13 mouse cellular contexts compared by ENCODE assay signal in genomic region chr10:39506353-39506752, GRCm38 (mm10).
A peak's percentile ranks its signal among the peaks of the same experiment; 100 is the strongest.
DNase-seq lines count a peak whose midpoint lies in the region; ATAC-seq and TF ChIP-seq lines count a peak whose summit lies in the region.
"Had no signal": no experiment of that assay in that cellular context is flagged by ENCODE, and none has a peak within 500 bp of the region (broad histone marks: within the 10 kb centered on the region; RNA-seq: fewer than 3 reads in every experiment).

No protein-coding gene starts in this region.

- 0 out of 2 replicates have a peak overlapping the region, but pooled peaks have one; percentile 29 for H3K27ac ChIP-seq in midbrain, embryonic 10.5 days (replicated peaks)
- H3K27ac ChIP-seq in midbrain, embryonic 11.5 days (ENCODE audit: low read depth, low read length), result no peak overlapping the region
- peak overlapping the region; percentile 11; the same call in 1 of the 2 replicates for H3K27ac ChIP-seq in hindbrain, postnatal 0 days
- H3K27ac ChIP-seq: embryonic facial prominence, embryonic 13.5 days; heart, embryonic 15.5 days; liver, embryonic 14.5 days; stomach, embryonic 15.5 days had no signal

- no peaks in the 10 kb centered on the region for H3K27me3 ChIP-seq in midbrain, embryonic 10.5 days (ENCODE audit: low read depth, poor library complexity, severe bottlenecking)
- H3K27me3 ChIP-seq in midbrain, embryonic 11.5 days (ENCODE audit: control insufficient read depth, insufficient read depth, low read length), result no peaks in the 10 kb centered on the region
- H3K27me3 ChIP-seq in hindbrain, postnatal 0 days (ENCODE audit: insufficient read depth, low read length), result no peaks in the 10 kb centered on the region
- H3K27me3 ChIP-seq: embryonic facial prominence, embryonic 13.5 days; heart, embryonic 15.5 days; stomach, embryonic 15.5 days had no signal

- H3K4me3 ChIP-seq in midbrain, embryonic 10.5 days, result no peak overlapping the region
- H3K4me3 ChIP-seq in midbrain, embryonic 11.5 days (ENCODE audit: low read depth, low read length), result no peak overlapping the region
- H3K4me3 ChIP-seq in hindbrain, postnatal 0 days (ENCODE audit: low read length), result no peak overlapping the region
- H3K4me3 ChIP-seq: embryonic facial prominence, embryonic 13.5 days; heart, embryonic 15.5 days; stomach, embryonic 15.5 days had no signal

- H3K4me2 ChIP-seq in midbrain, embryonic 11.5 days, result no peak overlapping the region
- no peak overlapping the region for H3K4me2 ChIP-seq in hindbrain, postnatal 0 days (ENCODE audit: low read depth, low read length)
- H3K4me2 ChIP-seq: embryonic facial prominence, embryonic 13.5 days; heart, embryonic 15.5 days; stomach, embryonic 15.5 days had no signal

- peak; percentile 13 for DNase-seq in gastrocnemius, adult 18-20 months (ENCODE audit: low spot score)
- DNase-seq in gastrocnemius, postnatal 10 days, result no peak
- no peak for DNase-seq in midbrain, embryonic 10.5 days (ENCODE audit: low spot score)
- DNase-seq in midbrain, embryonic 11.5 days (ENCODE audit: low spot score, missing footprints), result no peak
- peak; percentile 35 for DNase-seq in hindbrain, postnatal 0 days (ENCODE audit: low spot score)
- no peak for DNase-seq in layer of hippocampus, adult 11-12 months (ENCODE audit: low spot score)
- DNase-seq: right cerebral cortex, postnatal 25 days had no signal

- no peaks in the 10 kb centered on the region for H3K9me3 ChIP-seq in midbrain, embryonic 10.5 days (replicated peaks)
- H3K9me3 ChIP-seq in midbrain, embryonic 11.5 days (ENCODE audit: control insufficient read depth, low read length), result no peaks in the 10 kb centered on the region
- H3K9me3 ChIP-seq in hindbrain, postnatal 0 days (ENCODE audit: low read length), result no peaks in the 10 kb centered on the region
- H3K9me3 ChIP-seq: embryonic facial prominence, embryonic 13.5 days; heart, embryonic 15.5 days; stomach, embryonic 15.5 days had no signal

- H3K4me1 ChIP-seq in midbrain, embryonic 10.5 days, result peaks cover 54% of the 10 kb centered on the region
- peaks cover 21% of the 10 kb centered on the region for H3K4me1 ChIP-seq in midbrain, embryonic 11.5 days (ENCODE audit: control insufficient read depth, insufficient read depth, low read length)
- peaks cover 50% of the 10 kb centered on the region for H3K4me1 ChIP-seq in hindbrain, postnatal 0 days (ENCODE audit: insufficient read depth, low read length)

- no peak for ATAC-seq in midbrain, embryonic 11.5 days (ENCODE audit: low FRiP score)
- peak; percentile 24 for ATAC-seq in hindbrain, postnatal 0 days
- no peak for ATAC-seq in megakaryocyte progenitor cell, adult 5-6 weeks (replicated peaks; ENCODE audit: poor library complexity)
- ATAC-seq: intestine, postnatal 0 days had no signal

- no peaks in the 10 kb centered on the region for H3K36me3 ChIP-seq in midbrain, embryonic 10.5 days
- no peaks in the 10 kb centered on the region for H3K36me3 ChIP-seq in midbrain, embryonic 11.5 days (ENCODE audit: control insufficient read depth, insufficient read depth, low read length)
- no peaks in the 10 kb centered on the region for H3K36me3 ChIP-seq in hindbrain, postnatal 0 days (ENCODE audit: insufficient read depth, low read length)
- H3K36me3 ChIP-seq: embryonic facial prominence, embryonic 13.5 days; heart, embryonic 15.5 days; stomach, embryonic 15.5 days had no signal

- H3K9ac ChIP-seq in midbrain, embryonic 11.5 days (ENCODE audit: low read length), result no peak overlapping the region
- H3K9ac ChIP-seq in hindbrain, postnatal 0 days (replicated peaks; ENCODE audit: low read length), result no peak overlapping the region
- H3K9ac ChIP-seq: embryonic facial prominence, embryonic 13.5 days; heart, embryonic 15.5 days; liver, embryonic 14.5 days; stomach, embryonic 15.5 days had no signal

- WGBS in midbrain, embryonic 10.5 days, result 90% methylated on average over 12 of the region's 12 CpGs
- WGBS in midbrain, embryonic 11.5 days, result 77% methylated on average over 12 of the region's 12 CpGs
- 41% methylated on average over 12 of the region's 12 CpGs for WGBS in hindbrain, postnatal 0 days

- no peak for TF ChIP-seq CTCF in hindbrain, postnatal 0 days (IDR thresholded peaks at IDR 0.05; ENCODE audit: low read depth)

Comparison
In these comparisons a context has a peak if more than half of its experiments do, and no peak if none do; other contexts are left out.
1. DNase-seq: peak in gastrocnemius, adult 18-20 months (single experiment) and hindbrain, postnatal 0 days (single experiment); none in gastrocnemius, postnatal 10 days (single experiment), midbrain, embryonic 10.5 days (single experiment), midbrain, embryonic 11.5 days (single experiment) and layer of hippocampus, adult 11-12 months (single experiment).